Mouse (Mus musculus): ENCODE results near the gene Pilrb2. TPM values are rescaled to one million over a fixed set of nuclear protein-coding genes. Genes with fewer than 3 reads are reported as not detected.
"Not testable (repeated sequence)": the region's sequence is repeated elsewhere in the genome, so short reads cannot be mapped to it uniquely, and the experiment has no call there.

The Pilrb2 gene
- not detected in 2 replicates for polyA plus RNA-seq (2014; fragmentation: Nextera tagmentation; extraction: Ambion mirVana)

- not testable (repeated sequence) for H3K27me3 ChIP-seq (ENCODE audit: control insufficient read depth, insufficient read depth, low read length); H3K27ac ChIP-seq; ATAC-seq (ENCODE audit: low FRiP score); H3K36me3 ChIP-seq (replicated peaks; ENCODE audit: control insufficient read depth, insufficient read depth); H3K9ac ChIP-seq; H3K4me3 ChIP-seq (replicated peaks; ENCODE audit: low read length); H3K4me1 ChIP-seq (replicated peaks; ENCODE audit: control insufficient read depth, insufficient read depth, low read length); DNase-seq (ENCODE audit: low spot score); H3K9me3 ChIP-seq (ENCODE audit: control insufficient read depth, low read length); H3K4me2 ChIP-seq (replicated peaks)
- 66% methylated on average over 2 of the region's 3 CpGs for WGBS
These were observed at the start of gene Pilrb2 for GRCm38 (mm10) chr5:137871644-137872380. Pilrb2 (minus strand) TSS chr5:137871815.

DNA sequence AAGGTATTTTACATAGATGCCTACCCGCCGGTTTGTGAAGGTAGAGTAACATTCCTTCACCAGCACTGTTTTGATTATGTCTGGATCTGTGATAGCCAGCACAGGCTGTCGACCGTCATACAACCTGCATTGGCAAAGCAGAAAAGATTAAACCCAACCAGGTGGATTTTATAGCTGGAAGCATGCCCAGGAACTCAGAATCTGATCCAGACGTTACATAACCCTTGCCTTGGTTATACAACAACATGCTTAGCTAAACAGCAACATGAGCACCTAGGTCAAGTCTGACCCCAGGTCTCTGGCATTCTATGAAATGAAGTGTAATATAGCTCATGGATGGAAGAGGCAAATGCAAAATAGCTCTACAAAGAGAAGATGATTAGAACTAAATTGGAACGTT is 43.9 kb upstream of the Pilrb2 start:
- H3K9ac ChIP-seq: no peak overlapping the region
- H3K4me1 ChIP-seq (replicated peaks; ENCODE audit: control insufficient read depth, insufficient read depth, low read length): no peaks in the 10 kb centered on the region
- no peak for ATAC-seq (ENCODE audit: low FRiP score)
- no peak overlapping the region for H3K4me3 ChIP-seq (replicated peaks; ENCODE audit: low read length)
- no peaks in the 10 kb centered on the region for H3K9me3 ChIP-seq (ENCODE audit: control insufficient read depth, low read length)
- DNase-seq (ENCODE audit: low spot score): no peak
- H3K4me2 ChIP-seq (replicated peaks): no peak overlapping the region
- H3K36me3 ChIP-seq (replicated peaks; ENCODE audit: control insufficient read depth, insufficient read depth): no peaks in the 10 kb centered on the region
- WGBS: 83% methylated on average over 6 of the region's 6 CpGs
- H3K27ac ChIP-seq: no peak overlapping the region
- no peaks in the 10 kb centered on the region for H3K27me3 ChIP-seq (ENCODE audit: control insufficient read depth, insufficient read depth, low read length)

GRCm38 (mm10) chr5:137914508-137914907 is 42.9 kb upstream of the Pilrb2 start:
- Histone ChIP-seq H3K27ac (no peak overlapping the region), H3K9me3 (ENCODE audit: control insufficient read depth, low read length) (no peaks in the 10 kb centered on the region), H3K9ac (no peak overlapping the region), H3K4me2 (replicated peaks) (no peak overlapping the region), H3K4me3 (replicated peaks; ENCODE audit: low read length) (no peak overlapping the region), H3K4me1 (replicated peaks; ENCODE audit: control insufficient read depth, insufficient read depth, low read length) (no peaks in the 10 kb centered on the region), H3K27me3 (ENCODE audit: control insufficient read depth, insufficient read depth, low read length) (no peaks in the 10 kb centered on the region), H3K36me3 (replicated peaks; ENCODE audit: control insufficient read depth, insufficient read depth) (no peaks in the 10 kb centered on the region)
- DNase-seq (ENCODE audit: low spot score): no peak
- no peak for ATAC-seq (ENCODE audit: low FRiP score)

DNA sequence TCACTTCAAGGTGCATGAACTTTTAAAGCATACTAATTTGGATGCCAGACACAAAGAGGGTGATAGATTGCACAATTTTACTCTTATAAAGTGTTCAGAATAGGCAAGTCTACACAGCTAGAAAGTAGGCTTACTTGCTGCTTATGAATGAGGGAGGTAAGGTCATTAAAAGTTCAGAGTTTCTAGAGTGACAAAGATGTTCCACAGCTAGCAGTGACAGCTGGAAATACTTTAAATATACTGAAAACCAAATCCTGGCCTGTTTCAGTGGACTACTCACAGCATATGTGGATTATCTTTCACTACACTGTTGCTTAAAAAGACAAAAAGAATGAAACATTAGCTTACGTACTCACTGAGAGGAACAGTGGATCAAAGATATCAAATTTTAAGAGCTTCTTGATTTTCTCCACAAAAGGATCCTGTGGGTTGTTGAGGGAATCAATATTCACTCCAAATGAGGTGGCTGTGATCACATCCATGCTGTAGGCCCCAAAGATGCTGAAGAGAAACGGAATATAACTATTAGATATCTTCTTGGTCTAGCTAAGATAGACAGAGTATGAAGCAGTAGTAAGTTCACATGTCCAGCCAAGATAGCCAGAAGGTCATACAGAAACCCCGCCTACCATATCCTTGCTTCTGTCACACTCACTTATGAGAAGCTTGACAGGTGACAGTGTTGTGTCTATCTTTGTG is 38.1 kb upstream of the Pilrb2 start:
- H3K4me1 ChIP-seq (replicated peaks; ENCODE audit: control insufficient read depth, insufficient read depth, low read length): no peaks in the 10 kb centered on the region
- H3K27ac ChIP-seq: no peak overlapping the region
- DNase-seq (ENCODE audit: low spot score): no peak
- H3K27me3 ChIP-seq (ENCODE audit: control insufficient read depth, insufficient read depth, low read length): no peaks in the 10 kb centered on the region
- no peak overlapping the region for H3K4me3 ChIP-seq (replicated peaks; ENCODE audit: low read length)
- no peaks in the 10 kb centered on the region for H3K9me3 ChIP-seq (ENCODE audit: control insufficient read depth, low read length)
- no peak overlapping the region for H3K4me2 ChIP-seq (replicated peaks)
- WGBS: 94% methylated on average over 3 of the region's 3 CpGs
- H3K36me3 ChIP-seq (replicated peaks; ENCODE audit: control insufficient read depth, insufficient read depth): no peaks in the 10 kb centered on the region
- ATAC-seq (ENCODE audit: low FRiP score): no peak
- H3K9ac ChIP-seq: no peak overlapping the region

- H3K9ac ChIP-seq: no peak overlapping the region
- H3K4me2 ChIP-seq (replicated peaks): no peak overlapping the region
- no peak overlapping the region for H3K27ac ChIP-seq
- no peaks in the 10 kb centered on the region for H3K9me3 ChIP-seq (ENCODE audit: control insufficient read depth, low read length)
- ATAC-seq (ENCODE audit: low FRiP score): no peak
- no peaks in the 10 kb centered on the region for H3K36me3 ChIP-seq (replicated peaks; ENCODE audit: control insufficient read depth, insufficient read depth)
- WGBS: 90% methylated on average over 1 of the region's 1 CpGs
- DNase-seq (ENCODE audit: low spot score): no peak
- no peak overlapping the region for H3K4me3 ChIP-seq (replicated peaks; ENCODE audit: low read length)
- H3K27me3 ChIP-seq (ENCODE audit: control insufficient read depth, insufficient read depth, low read length): no peaks in the 10 kb centered on the region
- no peaks in the 10 kb centered on the region for H3K4me1 ChIP-seq (replicated peaks; ENCODE audit: control insufficient read depth, insufficient read depth, low read length)
These were observed 26.2 kb upstream of the Pilrb2 start for GRCm38 (mm10) chr5:137897812-137898211.

- Histone ChIP-seq H3K4me1 (replicated peaks; ENCODE audit: control insufficient read depth, insufficient read depth, low read length) (no peaks in the 10 kb centered on the region), H3K36me3 (replicated peaks; ENCODE audit: control insufficient read depth, insufficient read depth) (no peaks in the 10 kb centered on the region), H3K4me2 (replicated peaks) (no peak overlapping the region), H3K27me3 (ENCODE audit: control insufficient read depth, insufficient read depth, low read length) (no peaks in the 10 kb centered on the region), H3K9me3 (ENCODE audit: control insufficient read depth, low read length) (no peaks in the 10 kb centered on the region), H3K9ac (no peak overlapping the region), H3K27ac (no peak overlapping the region), H3K4me3 (replicated peaks; ENCODE audit: low read length) (no peak overlapping the region)
- 61% methylated on average over 1 of the region's 1 CpGs for WGBS
- DNase-seq (ENCODE audit: low spot score) (no peak), ATAC-seq (ENCODE audit: low FRiP score) (no peak)
These were observed 21.3 kb upstream of the Pilrb2 start for GRCm38 (mm10) chr5:137892954-137893353.

- no peaks in the 10 kb centered on the region for H3K27me3 ChIP-seq (ENCODE audit: control insufficient read depth, insufficient read depth, low read length)
- DNase-seq (ENCODE audit: low spot score) (no peak), ATAC-seq (ENCODE audit: low FRiP score) (no peak)
- H3K9ac ChIP-seq: no peak overlapping the region
- H3K36me3 ChIP-seq (replicated peaks; ENCODE audit: control insufficient read depth, insufficient read depth): no peaks in the 10 kb centered on the region
- no peak overlapping the region for H3K27ac ChIP-seq
- WGBS: 93% methylated on average over 1 of the region's 1 CpGs
- H3K4me2 ChIP-seq (replicated peaks): no peak overlapping the region
- no peaks in the 10 kb centered on the region for H3K4me1 ChIP-seq (replicated peaks; ENCODE audit: control insufficient read depth, insufficient read depth, low read length)
- H3K9me3 ChIP-seq (ENCODE audit: control insufficient read depth, low read length): no peaks in the 10 kb centered on the region
- no peak overlapping the region for H3K4me3 ChIP-seq (replicated peaks; ENCODE audit: low read length)
These were observed 16.1 kb upstream of the Pilrb2 start for GRCm38 (mm10) chr5:137887666-137888065.

- no peak for ATAC-seq (ENCODE audit: low FRiP score)
- no peak overlapping the region for H3K4me3 ChIP-seq (replicated peaks; ENCODE audit: low read length)
- no peak overlapping the region for H3K4me2 ChIP-seq (replicated peaks)
- H3K36me3 ChIP-seq (replicated peaks; ENCODE audit: control insufficient read depth, insufficient read depth): no peaks in the 10 kb centered on the region
- H3K9ac ChIP-seq: no peak overlapping the region
- H3K27ac ChIP-seq: no peak overlapping the region
- 9% methylated on average over 2 of the region's 2 CpGs for WGBS
- no peaks in the 10 kb centered on the region for H3K9me3 ChIP-seq (ENCODE audit: control insufficient read depth, low read length)
- peak; percentile 67 for DNase-seq (ENCODE audit: low spot score)
- H3K4me1 ChIP-seq (replicated peaks; ENCODE audit: control insufficient read depth, insufficient read depth, low read length): no peaks in the 10 kb centered on the region
- no peaks in the 10 kb centered on the region for H3K27me3 ChIP-seq (ENCODE audit: control insufficient read depth, insufficient read depth, low read length)
These were observed 14.3 kb upstream of the Pilrb2 start for GRCm38 (mm10) chr5:137885894-137886293.

DNA sequence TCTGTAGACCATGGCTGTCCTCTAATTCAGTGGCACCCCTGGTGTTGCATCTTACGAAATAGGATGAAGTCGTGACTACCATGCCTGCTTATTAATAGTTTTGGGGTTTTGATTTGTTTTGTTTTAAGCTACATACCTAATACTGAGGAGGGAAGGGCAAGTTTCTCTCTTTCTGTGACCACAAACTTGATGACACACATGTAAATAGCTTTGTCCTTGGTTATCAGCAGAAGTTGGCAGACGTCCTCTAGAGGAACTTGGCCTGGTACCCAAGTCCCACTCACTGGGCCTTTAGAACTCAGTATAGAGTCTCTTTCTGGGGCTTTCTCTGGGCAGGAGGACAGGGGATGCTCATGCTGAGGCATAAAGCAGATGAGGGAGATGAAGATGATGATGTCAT is 11.7 kb upstream of the Pilrb2 start:
- 88% methylated on average over 3 of the region's 3 CpGs for WGBS
- ATAC-seq (ENCODE audit: low FRiP score) (no peak), DNase-seq (ENCODE audit: low spot score) (no peak)
- no peaks in the 10 kb centered on the region for H3K27me3 ChIP-seq (ENCODE audit: control insufficient read depth, insufficient read depth, low read length)
- no peaks in the 10 kb centered on the region for H3K9me3 ChIP-seq (ENCODE audit: control insufficient read depth, low read length)
- H3K36me3 ChIP-seq (replicated peaks; ENCODE audit: control insufficient read depth, insufficient read depth): no peaks in the 10 kb centered on the region
- no peak overlapping the region for H3K27ac ChIP-seq
- no peaks in the 10 kb centered on the region for H3K4me1 ChIP-seq (replicated peaks; ENCODE audit: control insufficient read depth, insufficient read depth, low read length)
- no peak overlapping the region for H3K9ac ChIP-seq
- H3K4me2 ChIP-seq (replicated peaks): no peak overlapping the region
- no peak overlapping the region for H3K4me3 ChIP-seq (replicated peaks; ENCODE audit: low read length)

Data from hindbrain, embryonic 14.5 days (tissue).